Mouse (Mus musculus): ENCODE results near the gene Med23.

DNA sequence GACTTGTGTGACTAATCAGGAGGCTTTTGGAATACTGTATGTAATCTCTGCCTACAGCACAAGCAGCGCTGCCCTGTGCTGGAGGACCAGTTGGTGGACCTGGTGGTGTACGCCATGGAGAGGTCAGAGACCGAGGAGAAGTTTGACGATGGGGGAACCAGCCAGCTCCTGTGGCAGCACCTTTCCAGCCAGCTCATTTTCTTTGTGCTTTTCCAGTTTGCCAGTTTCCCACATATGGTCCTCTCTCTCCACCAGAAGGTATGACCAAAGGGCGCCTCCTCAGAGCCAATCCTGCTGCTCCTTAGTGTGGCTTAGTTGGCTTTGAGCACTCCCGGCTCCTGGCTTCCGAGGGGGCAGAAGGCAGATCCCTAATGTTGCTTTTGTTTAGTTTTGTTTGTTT, 18.6 kb downstream of the Med23 start:
- TF ChIP-seq E2F4 (IDR thresholded peaks at IDR 0.05; ENCODE audit: insufficient read depth), result no peak
- no peak for TF ChIP-seq MYOG (IDR thresholded peaks at IDR 0.05; ENCODE audit: control insufficient read depth in 1 of 3, insufficient read depth in 1 of 3, insufficient read length in 2 of 3, low read depth in 2 of 3)
- TF ChIP-seq POLR2A (IDR thresholded peaks at IDR 0.05; ENCODE audit: insufficient read length, low read depth), result no peak
- no peak for TF ChIP-seq MAX (IDR thresholded peaks at IDR 0.05; ENCODE audit: low read depth)

Measured in myocyte (in vitro differentiated cells).